17 mouse cellular contexts compared by ENCODE assay signal in genomic region chr17:6866576-6866975, GRCm38 (mm10).
DNase-seq lines count a peak whose midpoint lies in the region; ATAC-seq and TF ChIP-seq lines count a peak whose summit lies in the region.
"Had no signal": no experiment of that assay in that cellular context is flagged by ENCODE, and none has a peak within 500 bp of the region (broad histone marks: within the 10 kb centered on the region; RNA-seq: fewer than 3 reads in every experiment).

No protein-coding gene starts in this region.

- peak; percentile 64 for DNase-seq in kidney, adult 9 months
- no peak for DNase-seq in kidney, postnatal 25 days
- no peak for DNase-seq in limb, embryonic 10.5 days (ENCODE audit: low spot score)
- peak; percentile 46 for DNase-seq in lung, postnatal 0 days (ENCODE audit: low spot score)
- DNase-seq in lung, adult 18-20 months = no peak
- DNase-seq in kidney, postnatal 14 days = peak; percentile 13
- no peak for DNase-seq in adrenal gland, adult 18-20 months (ENCODE audit: low spot score in 2 of 2)
- DNase-seq: adrenal gland, adult 8-10 months; adrenal gland, postnatal 36 days; cerebellum, adult 2 months; cerebellum, postnatal 10 days; forebrain, postnatal 0 days; gastrocnemius, postnatal 14 days had no signal

- no peak overlapping the region for H3K4me2 ChIP-seq in limb, embryonic 13.5 days (replicated peaks)
- H3K4me2 ChIP-seq in lung, postnatal 0 days (replicated peaks; ENCODE audit: low read depth, low read length) = no peak overlapping the region
- H3K4me2 ChIP-seq: forebrain, embryonic 13.5 days; heart, embryonic 12.5 days had no signal

- H3K9me3 ChIP-seq in limb, embryonic 13.5 days = no peaks in the 10 kb centered on the region
- no peaks in the 10 kb centered on the region for H3K9me3 ChIP-seq in limb, embryonic 10.5 days (replicated peaks)
- no peaks in the 10 kb centered on the region for H3K9me3 ChIP-seq in lung, postnatal 0 days (ENCODE audit: low read length)
- H3K9me3 ChIP-seq: embryonic facial prominence, embryonic 10.5 days; forebrain, embryonic 13.5 days had no signal

- no peak for ATAC-seq in limb, embryonic 13.5 days (ENCODE audit: low FRiP score, low read depth)
- ATAC-seq in lung, postnatal 0 days = no peak
- ATAC-seq: forebrain, embryonic 13.5 days; forebrain, postnatal 0 days had no signal

- H3K4me1 ChIP-seq in limb, embryonic 13.5 days = peaks cover 57% of the 10 kb centered on the region
- H3K4me1 ChIP-seq in limb, embryonic 10.5 days = peaks cover 43% of the 10 kb centered on the region
- no peaks in the 10 kb centered on the region; the same call in 1 of the 2 replicates for H3K4me1 ChIP-seq in lung, postnatal 0 days (ENCODE audit: insufficient read depth, low read depth, low read length)

- no peaks in the 10 kb centered on the region for H3K36me3 ChIP-seq in limb, embryonic 13.5 days
- H3K36me3 ChIP-seq in limb, embryonic 10.5 days = no peaks in the 10 kb centered on the region
- no peaks in the 10 kb centered on the region for H3K36me3 ChIP-seq in lung, postnatal 0 days (ENCODE audit: insufficient read depth, low read length)
- H3K36me3 ChIP-seq: embryonic facial prominence, embryonic 10.5 days; heart, embryonic 12.5 days had no signal

- 41% methylated on average over 1 of the region's 1 CpGs for WGBS in limb, embryonic 13.5 days
- 68% methylated on average over 1 of the region's 1 CpGs for WGBS in limb, embryonic 10.5 days
- 51% methylated on average over 1 of the region's 1 CpGs for WGBS in lung, postnatal 0 days

- TF ChIP-seq CTCF in lung, postnatal 0 days (IDR thresholded peaks at IDR 0.05) = no peak

- H3K9ac ChIP-seq in limb, embryonic 13.5 days = no peak overlapping the region
- no peak overlapping the region for H3K9ac ChIP-seq in lung, postnatal 0 days (replicated peaks; ENCODE audit: low read depth)
- H3K9ac ChIP-seq: forebrain, embryonic 13.5 days; forebrain, postnatal 0 days; heart, embryonic 12.5 days had no signal

- no peak overlapping the region for H3K4me3 ChIP-seq in limb, embryonic 13.5 days
- H3K4me3 ChIP-seq in limb, embryonic 10.5 days = no peak overlapping the region
- H3K4me3 ChIP-seq in lung, postnatal 0 days (ENCODE audit: low read depth, low read length) = no peak overlapping the region
- H3K4me3 ChIP-seq: embryonic facial prominence, embryonic 10.5 days; forebrain, embryonic 13.5 days; heart, embryonic 12.5 days had no signal

- no peak for TF ChIP-seq EP300 in lung, postnatal 0 days (IDR thresholded peaks at IDR 0.05)

- peak overlapping the region; percentile 48; the same call in 1 of the 2 replicates for H3K27ac ChIP-seq in limb, embryonic 13.5 days
- H3K27ac ChIP-seq in limb, embryonic 10.5 days = no peak overlapping the region
- no peak overlapping the region for H3K27ac ChIP-seq in lung, postnatal 0 days (ENCODE audit: low read length)
- H3K27ac ChIP-seq: embryonic facial prominence, embryonic 10.5 days; forebrain, embryonic 13.5 days had no signal

- H3K27me3 ChIP-seq in limb, embryonic 13.5 days = peaks cover 14% of the 10 kb centered on the region; the same call in 1 of the 2 replicates
- peaks cover 34% of the 10 kb centered on the region for H3K27me3 ChIP-seq in limb, embryonic 10.5 days (ENCODE audit: low read depth, poor library complexity, severe bottlenecking)
- H3K27me3 ChIP-seq in lung, postnatal 0 days (replicated peaks; ENCODE audit: insufficient read depth, low read length) = no peaks in the 10 kb centered on the region

Comparison
In these comparisons a context has a peak if more than half of its experiments do, and no peak if none do; other contexts are left out.
1. DNase-seq: peak in kidney, adult 9 months (single experiment), lung, postnatal 0 days (single experiment) and kidney, postnatal 14 days (single experiment); none in kidney, postnatal 25 days (0 of 2), limb, embryonic 10.5 days (single experiment), lung, adult 18-20 months (0 of 2) and adrenal gland, adult 18-20 months (0 of 2).